Mouse (Mus musculus): ENCODE data around the gene Aen. TPM values are rescaled to one million over a fixed set of nuclear protein-coding genes. Genes with fewer than 3 reads are reported as not detected.

Aen gene
- polyA plus RNA-seq, 1 experiment from 2014 or later: 38.9 TPM

GRCm38 (mm10) chr7:78910336-78911098, 14.9 kb downstream of the Aen start:
- Histone ChIP-seq H3K36me3 (ENCODE audit: control insufficient read depth, insufficient read depth, low read length) (peaks cover 14% of the 10 kb centered on the region), H3K4me2 (ENCODE audit: low read depth, low read length) (no peak overlapping the region), H3K27ac (ENCODE audit: low read depth, low read length) (0 out of 2 replicates have a peak overlapping the region, but pooled peaks have one; percentile 44), H3K9ac (replicated peaks; ENCODE audit: low read depth, low read length) (no peak overlapping the region), H3K4me1 (ENCODE audit: control insufficient read depth, insufficient read depth, low read length) (no peaks in the 10 kb centered on the region), H3K4me3 (ENCODE audit: low read depth, low read length) (no peak overlapping the region), H3K9me3 (ENCODE audit: control insufficient read depth, low read length) (no peaks in the 10 kb centered on the region), H3K27me3 (ENCODE audit: control insufficient read depth, insufficient read depth, low read length) (no peaks in the 10 kb centered on the region)
- ATAC-seq (ENCODE audit: low read depth): peak; percentile 42; the same call in 1 of the 2 replicates
- WGBS: 36% methylated on average over 6 of the region's 6 CpGs

GRCm38 (mm10) chr7:78911209-78911608, 15.6 kb downstream of the Aen start:
- H3K4me1 ChIP-seq (ENCODE audit: control insufficient read depth, insufficient read depth, low read length): no peaks in the 10 kb centered on the region
- no peak overlapping the region for H3K4me2 ChIP-seq (ENCODE audit: low read depth, low read length)
- H3K9ac ChIP-seq (replicated peaks; ENCODE audit: low read depth, low read length): no peak overlapping the region
- H3K9me3 ChIP-seq (ENCODE audit: control insufficient read depth, low read length): no peaks in the 10 kb centered on the region
- no peak for ATAC-seq (ENCODE audit: low read depth)
- H3K36me3 ChIP-seq (ENCODE audit: control insufficient read depth, insufficient read depth, low read length): peaks cover 8% of the 10 kb centered on the region; the same call in 1 of the 2 replicates
- H3K4me3 ChIP-seq (ENCODE audit: low read depth, low read length): no peak overlapping the region
- H3K27me3 ChIP-seq (ENCODE audit: control insufficient read depth, insufficient read depth, low read length): no peaks in the 10 kb centered on the region
- H3K27ac ChIP-seq (ENCODE audit: low read depth, low read length): no peak overlapping the region
- WGBS: 92% methylated on average over 4 of the region's 4 CpGs

GRCm38 (mm10) chr7:78912253-78912973, 16.8 kb downstream of the Aen start:
- ATAC-seq (ENCODE audit: low read depth): peak; percentile 23; the same call in 1 of the 2 replicates
- H3K4me3 ChIP-seq (ENCODE audit: low read depth, low read length): no peak overlapping the region

GRCm38 (mm10) chr7:78912974-78913474, 17.4 kb downstream of the Aen start, which contains the start of gene Isg20:
Gene Isg20, plus strand, starts transcription at chr7:78913424.
- Histone ChIP-seq H3K27me3 (ENCODE audit: control insufficient read depth, insufficient read depth, low read length) (no peaks in the 10 kb centered on the region), H3K9me3 (ENCODE audit: control insufficient read depth, low read length) (no peaks in the 10 kb centered on the region), H3K9ac (replicated peaks; ENCODE audit: low read depth, low read length) (no peak within 1 kb of the TSS), H3K4me1 (ENCODE audit: control insufficient read depth, insufficient read depth, low read length) (no peaks in the 10 kb centered on the region), H3K4me2 (ENCODE audit: low read depth, low read length) (peak within 1 kb of the TSS; percentile 4), H3K27ac (ENCODE audit: low read depth, low read length) (no peak within 1 kb of the TSS), H3K36me3 (ENCODE audit: control insufficient read depth, insufficient read depth, low read length) (no peaks in the 10 kb centered on the region), H3K4me3 (ENCODE audit: low read depth, low read length) (no peak within 1 kb of the TSS)
- ATAC-seq (ENCODE audit: low read depth): no peak
- 59% methylated on average over 5 of the region's 5 CpGs for WGBS

More at GRCm38 (mm10) chr7:78912253-78912973, 16.8 kb downstream of the Aen start:
- Histone ChIP-seq H3K27me3 (ENCODE audit: control insufficient read depth, insufficient read depth, low read length) (no peaks in the 10 kb centered on the region), H3K4me2 (ENCODE audit: low read depth, low read length) (peak overlapping the region; percentile 4), H3K9me3 (ENCODE audit: control insufficient read depth, low read length) (no peaks in the 10 kb centered on the region), H3K9ac (replicated peaks; ENCODE audit: low read depth, low read length) (no peak overlapping the region), H3K36me3 (ENCODE audit: control insufficient read depth, insufficient read depth, low read length) (no peaks in the 10 kb centered on the region), H3K27ac (ENCODE audit: low read depth, low read length) (no peak overlapping the region), H3K4me1 (ENCODE audit: control insufficient read depth, insufficient read depth, low read length) (no peaks in the 10 kb centered on the region)
- 16% methylated on average over 20 of the region's 20 CpGs for WGBS

DNA sequence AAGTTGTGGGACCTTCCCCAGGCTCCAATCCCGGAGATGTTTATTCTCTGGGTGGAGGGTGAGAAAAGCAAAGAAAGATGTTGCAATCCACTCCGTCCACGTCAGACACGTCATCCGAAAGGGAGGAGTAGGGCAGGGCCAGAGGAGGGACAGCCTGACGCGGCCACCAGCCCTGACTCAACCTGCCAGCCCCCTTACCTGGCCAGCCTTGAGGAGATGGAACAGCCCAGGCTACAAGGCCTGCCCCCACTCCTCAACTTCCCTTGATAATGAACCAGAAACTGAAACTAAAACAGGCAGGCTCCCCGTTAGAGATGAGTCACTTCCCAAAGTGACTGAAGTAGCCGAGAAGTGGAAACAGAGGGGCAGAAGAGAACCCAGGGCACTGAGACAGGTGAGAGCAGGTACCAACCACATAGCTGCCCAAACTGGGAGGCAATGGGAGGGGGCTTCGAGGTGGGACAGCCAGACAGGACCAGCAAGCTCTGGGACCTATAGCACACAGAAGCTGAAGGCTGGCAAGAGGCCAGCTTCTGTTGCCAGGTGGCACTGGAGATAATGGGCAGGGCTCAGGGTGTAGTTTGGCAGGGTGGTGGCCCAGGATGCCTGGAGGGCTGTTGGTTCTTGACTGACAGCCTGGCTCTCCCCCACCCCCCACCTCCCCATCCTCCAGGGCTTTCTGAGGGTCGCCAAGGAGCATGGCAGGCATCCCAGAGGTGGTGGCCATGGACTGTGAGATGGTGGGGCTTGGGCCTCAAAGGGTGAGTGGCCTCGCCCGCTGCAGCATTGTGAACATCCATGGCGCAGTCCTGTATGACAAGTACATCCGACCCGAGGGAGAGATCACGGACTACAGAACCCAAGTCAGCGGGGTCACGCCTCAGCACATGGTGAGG, 18.2 kb downstream of the Aen start:
- Histone ChIP-seq H3K27me3 (ENCODE audit: control insufficient read depth, insufficient read depth, low read length) (no peaks in the 10 kb centered on the region), H3K27ac (ENCODE audit: low read depth, low read length) (no peak overlapping the region), H3K36me3 (ENCODE audit: control insufficient read depth, insufficient read depth, low read length) (no peaks in the 10 kb centered on the region), H3K9ac (replicated peaks; ENCODE audit: low read depth, low read length) (no peak overlapping the region), H3K4me3 (ENCODE audit: low read depth, low read length) (no peak overlapping the region), H3K9me3 (ENCODE audit: control insufficient read depth, low read length) (no peaks in the 10 kb centered on the region), H3K4me1 (ENCODE audit: control insufficient read depth, insufficient read depth, low read length) (no peaks in the 10 kb centered on the region), H3K4me2 (ENCODE audit: low read depth, low read length) (no peak overlapping the region)
- no peak for ATAC-seq (ENCODE audit: low read depth)
- 79% methylated on average over 19 of the region's 19 CpGs for WGBS

DNA sequence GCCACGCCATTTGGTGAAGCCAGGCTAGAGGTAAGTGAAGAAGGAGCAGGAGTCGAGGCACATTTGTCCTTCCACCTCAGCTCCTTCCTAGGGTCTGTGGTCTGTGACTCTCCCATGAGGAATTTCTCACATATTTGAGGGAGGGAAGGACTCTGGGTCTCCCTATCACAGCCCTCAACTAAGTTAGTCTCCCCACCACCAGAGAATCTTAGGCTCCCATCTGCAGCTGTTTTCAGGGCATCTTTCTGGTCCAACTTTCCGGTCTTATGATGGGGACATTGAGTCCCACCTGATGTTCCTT, 18.8 kb downstream of the Aen start:
- Histone ChIP-seq H3K27ac (ENCODE audit: low read depth, low read length) (no peak overlapping the region), H3K9me3 (ENCODE audit: control insufficient read depth, low read length) (no peaks in the 10 kb centered on the region), H3K36me3 (ENCODE audit: control insufficient read depth, insufficient read depth, low read length) (no peaks in the 10 kb centered on the region), H3K4me2 (ENCODE audit: low read depth, low read length) (no peak overlapping the region), H3K4me3 (ENCODE audit: low read depth, low read length) (no peak overlapping the region), H3K27me3 (ENCODE audit: control insufficient read depth, insufficient read depth, low read length) (no peaks in the 10 kb centered on the region), H3K4me1 (ENCODE audit: control insufficient read depth, insufficient read depth, low read length) (no peaks in the 10 kb centered on the region), H3K9ac (replicated peaks; ENCODE audit: low read depth, low read length) (no peak overlapping the region)
- WGBS: 86% methylated on average over 3 of the region's 3 CpGs
- ATAC-seq (ENCODE audit: low read depth): no peak

- no peak for ATAC-seq (ENCODE audit: low read depth)
- H3K36me3 ChIP-seq (ENCODE audit: control insufficient read depth, insufficient read depth, low read length): no peaks in the 10 kb centered on the region
Observed at GRCm38 (mm10) chr7:78914896-78915510, 19.3 kb downstream of the Aen start.

DNA sequence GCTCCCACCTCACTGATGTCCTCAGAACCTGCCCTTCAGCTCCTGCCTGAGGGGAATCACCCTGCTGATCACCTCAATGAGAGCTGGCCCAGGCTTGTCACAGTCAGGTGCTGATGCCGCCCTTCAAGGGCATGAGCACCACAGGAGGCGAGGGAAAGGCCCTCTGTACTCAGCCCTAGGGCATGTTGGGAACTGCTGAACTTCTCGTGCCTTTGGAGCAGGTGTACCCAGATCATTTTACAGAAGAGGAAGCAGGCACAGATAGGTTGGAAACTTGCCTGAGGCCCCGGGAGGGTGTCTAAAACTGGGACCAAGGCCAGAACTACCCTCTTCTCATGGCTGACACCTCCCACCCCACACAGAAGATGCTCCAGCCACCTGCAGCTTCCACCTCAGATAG, 23.0 kb downstream of the Aen start:
- no peaks in the 10 kb centered on the region for H3K36me3 ChIP-seq (ENCODE audit: control insufficient read depth, insufficient read depth, low read length)
- H3K4me2 ChIP-seq (ENCODE audit: low read depth, low read length): no peak overlapping the region
- H3K9me3 ChIP-seq (ENCODE audit: control insufficient read depth, low read length): no peaks in the 10 kb centered on the region
- no peaks in the 10 kb centered on the region for H3K4me1 ChIP-seq (ENCODE audit: control insufficient read depth, insufficient read depth, low read length)
- H3K27ac ChIP-seq (ENCODE audit: low read depth, low read length): no peak overlapping the region
- no peak overlapping the region for H3K9ac ChIP-seq (replicated peaks; ENCODE audit: low read depth, low read length)
- 65% methylated on average over 4 of the region's 4 CpGs for WGBS
- no peaks in the 10 kb centered on the region for H3K27me3 ChIP-seq (ENCODE audit: control insufficient read depth, insufficient read depth, low read length)
- no peak overlapping the region for H3K4me3 ChIP-seq (ENCODE audit: low read depth, low read length)
- ATAC-seq (ENCODE audit: low read depth): no peak

More at GRCm38 (mm10) chr7:78914896-78915510, 19.3 kb downstream of the Aen start:
- no peak overlapping the region for H3K27ac ChIP-seq (ENCODE audit: low read depth, low read length)
- H3K27me3 ChIP-seq (ENCODE audit: control insufficient read depth, insufficient read depth, low read length): no peaks in the 10 kb centered on the region
- WGBS: 89% methylated on average over 11 of the region's 11 CpGs
- no peak overlapping the region for H3K4me3 ChIP-seq (ENCODE audit: low read depth, low read length)
- H3K9ac ChIP-seq (replicated peaks; ENCODE audit: low read depth, low read length): no peak overlapping the region
- no peak overlapping the region for H3K4me2 ChIP-seq (ENCODE audit: low read depth, low read length)
- no peaks in the 10 kb centered on the region for H3K4me1 ChIP-seq (ENCODE audit: control insufficient read depth, insufficient read depth, low read length)
- H3K9me3 ChIP-seq (ENCODE audit: control insufficient read depth, low read length): no peaks in the 10 kb centered on the region

Measured in neural tube, embryonic 14.5 days (tissue).